Mouse (Mus musculus): ENCODE measurements around the gene Notch1. TPM values are rescaled to one million over a fixed set of nuclear protein-coding genes. Genes with fewer than 3 reads are reported as not detected.
A peak's percentile ranks its signal among the peaks of the same experiment; 100 is the strongest.

The Notch1 gene
- total RNA-seq, 2 experiments from 2014 or later: 6.1 to 10.0 TPM

- DNase-seq (ENCODE audit: low spot score): no peak
Observed at GRCm38 (mm10) chr2:26481724-26482495, 34.6 kb downstream of the Notch1 start.

DNA sequence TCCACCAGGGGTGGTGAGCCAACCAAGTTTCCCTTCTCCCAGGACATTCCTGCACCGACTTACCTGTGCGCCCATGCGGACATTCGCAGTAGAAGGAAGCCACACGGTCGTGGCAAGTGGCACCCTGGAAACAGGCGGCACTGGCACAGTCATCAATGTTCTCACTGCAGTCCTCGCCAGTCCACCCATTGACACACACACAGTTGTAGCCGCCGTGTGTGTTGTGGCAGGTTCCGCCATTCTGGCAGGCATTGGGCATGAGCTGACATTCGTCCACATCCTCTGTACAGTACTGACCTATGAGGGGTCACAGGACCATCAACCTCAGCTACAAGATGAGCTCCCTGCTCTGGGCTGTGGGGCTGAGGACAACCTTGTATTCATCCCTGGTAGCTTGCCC, 35.6 kb downstream of the Notch1 start:
- no peak for DNase-seq (ENCODE audit: low spot score)

- no peak for DNase-seq (ENCODE audit: low spot score)
Observed at GRCm38 (mm10) chr2:26478685-26479205, 37.7 kb downstream of the Notch1 start.

- DNase-seq (ENCODE audit: low spot score): no peak
Observed at GRCm38 (mm10) chr2:26477911-26478310, 38.6 kb downstream of the Notch1 start.

DNA sequence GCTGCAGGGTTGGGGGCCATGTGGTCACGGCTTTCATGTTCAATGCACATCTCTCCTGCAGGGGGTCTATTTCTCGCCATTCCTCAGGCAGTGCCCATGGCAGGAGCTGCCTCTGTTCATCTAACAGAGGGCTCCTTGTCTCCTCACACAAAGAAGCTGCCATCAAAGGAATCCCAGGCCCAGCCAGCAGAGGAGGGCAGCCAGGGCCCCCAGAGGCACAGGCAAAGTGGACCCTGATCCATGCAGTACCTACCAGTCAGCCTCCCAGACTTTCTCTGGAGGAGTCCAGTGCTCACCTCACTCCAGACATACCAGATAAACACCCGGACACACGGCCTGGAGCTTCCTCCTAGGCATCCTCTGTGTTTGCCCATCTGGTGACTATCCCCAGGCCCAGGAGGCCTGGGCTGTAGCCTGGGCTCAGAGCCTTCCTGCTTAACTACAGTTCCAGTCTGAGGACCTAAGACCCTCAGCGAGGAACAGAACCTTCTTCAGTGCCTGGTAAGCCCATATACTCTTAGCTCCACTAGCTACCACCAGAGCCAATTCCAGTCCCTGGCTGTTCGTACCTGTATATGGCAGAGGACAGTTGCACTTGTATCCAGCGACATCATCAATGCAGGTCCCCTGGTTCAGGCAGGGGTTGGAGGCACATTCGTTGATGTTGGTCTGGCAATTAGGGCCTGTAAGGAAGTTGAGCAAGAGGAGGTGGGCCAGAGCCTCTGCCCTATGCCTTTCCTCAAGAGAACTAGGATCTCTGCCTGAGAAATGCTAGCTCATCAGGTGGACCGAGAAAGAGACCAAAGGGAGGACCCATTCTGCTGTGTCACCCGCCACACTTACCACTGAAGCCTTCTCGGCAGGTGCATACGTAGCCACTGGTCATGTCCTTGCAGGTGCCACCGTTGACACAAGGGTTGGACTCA, 40.7 kb downstream of the Notch1 start:
- DNase-seq (ENCODE audit: low spot score): no peak

DNA sequence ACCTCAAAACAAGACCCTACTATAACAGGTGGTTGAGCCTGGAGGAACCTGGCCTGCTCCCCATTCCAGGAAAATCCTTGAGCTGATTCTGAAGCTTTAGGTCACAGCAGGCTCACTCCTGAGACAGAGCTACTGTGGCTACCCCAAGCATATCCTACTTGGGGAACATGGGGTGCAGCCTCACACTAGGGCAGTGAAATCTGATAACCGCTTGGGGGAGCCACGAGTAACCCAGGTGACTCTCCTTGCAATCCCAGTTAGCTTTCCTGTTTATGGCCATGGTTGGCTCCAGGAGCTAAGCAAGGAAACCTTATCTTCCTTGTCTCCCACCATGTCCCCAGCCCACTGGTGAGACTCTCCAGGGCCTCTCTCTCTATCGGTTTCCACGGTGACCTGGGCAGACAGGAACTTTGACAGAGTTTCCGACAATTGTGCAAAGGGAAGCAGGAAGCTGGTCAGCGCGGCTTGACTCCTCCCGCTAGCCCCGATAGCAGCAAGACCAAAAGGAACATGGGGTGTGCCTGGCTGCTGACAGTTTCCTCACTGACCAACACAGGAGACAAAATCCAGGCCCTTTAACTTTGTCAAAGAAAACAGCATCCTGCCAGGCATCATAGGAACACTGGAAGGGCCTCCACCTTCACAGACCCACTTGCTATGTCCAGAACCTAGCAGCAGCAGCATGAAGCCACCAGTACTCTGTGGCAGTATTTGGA, 41.5 kb downstream of the Notch1 start:
- peak; percentile 50 for DNase-seq (ENCODE audit: low spot score)

- no peak for DNase-seq (ENCODE audit: low spot score)
Observed at GRCm38 (mm10) chr2:26472312-26473090, 44.0 kb downstream of the Notch1 start.

DNA sequence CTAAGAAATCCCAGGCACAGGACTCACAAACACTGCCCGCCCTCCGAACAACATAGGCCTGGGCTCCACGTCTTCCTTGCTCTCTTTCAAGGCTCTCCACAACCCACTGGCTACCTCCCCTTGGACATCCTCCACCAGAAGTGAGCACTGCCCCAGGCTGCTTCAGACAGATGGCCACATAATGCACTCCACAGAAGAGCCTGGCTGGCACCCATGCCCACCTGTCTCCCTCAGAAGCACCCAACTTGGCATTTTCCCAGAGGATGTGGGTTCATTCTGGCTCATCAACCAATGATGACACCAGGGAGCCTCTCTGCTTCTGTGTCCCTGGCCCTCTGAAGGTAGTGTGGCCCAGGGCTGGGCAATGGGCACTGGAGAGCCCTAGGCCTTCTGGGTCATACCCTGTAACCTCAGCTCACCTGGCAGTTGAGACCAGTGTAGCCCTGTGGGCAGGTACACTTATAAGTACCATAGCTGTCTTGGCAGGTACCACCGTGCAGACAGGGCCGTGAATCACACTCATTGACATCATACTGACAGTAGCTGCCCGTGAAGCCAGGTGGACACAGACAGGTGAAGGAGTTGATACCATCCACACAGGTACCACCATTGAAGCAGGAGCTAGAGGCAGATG, 44.7 kb downstream of the Notch1 start:
- no peak for DNase-seq (ENCODE audit: low spot score)

- DNase-seq (ENCODE audit: low spot score): no peak
Observed at GRCm38 (mm10) chr2:26470967-26471366, 45.5 kb downstream of the Notch1 start.

- no peak for DNase-seq (ENCODE audit: low spot score)
Observed at GRCm38 (mm10) chr2:26468376-26468775, 48.1 kb downstream of the Notch1 start.

DNA sequence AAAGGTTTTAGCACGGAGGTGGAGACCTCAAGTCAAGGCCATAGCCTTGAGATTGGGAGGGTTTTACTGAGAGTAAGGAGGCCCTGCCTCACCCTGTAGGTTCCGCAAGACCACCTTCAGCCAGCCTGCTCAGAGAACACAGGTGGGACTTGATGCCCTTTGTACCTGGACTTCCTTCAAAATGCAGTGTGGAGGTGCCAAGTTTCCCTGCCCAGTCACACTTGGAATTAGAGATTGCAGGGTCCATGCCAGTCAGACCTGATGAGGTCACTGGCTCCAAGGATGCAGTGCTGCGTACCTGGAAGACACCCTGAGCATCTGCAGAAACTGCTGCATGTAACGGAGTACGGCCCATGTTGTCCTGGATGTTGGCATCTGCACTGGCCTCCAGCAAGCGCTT, 53.1 kb downstream of the Notch1 start:
- no peak for DNase-seq (ENCODE audit: low spot score)

- DNase-seq (ENCODE audit: low spot score): no peak
Observed at GRCm38 (mm10) chr2:26462980-26463379, 53.5 kb downstream of the Notch1 start.

GRCm38 (mm10) chr2:26461667-26462066, 54.8 kb downstream of the Notch1 start:
- DNase-seq (ENCODE audit: low spot score): no peak

DNA sequence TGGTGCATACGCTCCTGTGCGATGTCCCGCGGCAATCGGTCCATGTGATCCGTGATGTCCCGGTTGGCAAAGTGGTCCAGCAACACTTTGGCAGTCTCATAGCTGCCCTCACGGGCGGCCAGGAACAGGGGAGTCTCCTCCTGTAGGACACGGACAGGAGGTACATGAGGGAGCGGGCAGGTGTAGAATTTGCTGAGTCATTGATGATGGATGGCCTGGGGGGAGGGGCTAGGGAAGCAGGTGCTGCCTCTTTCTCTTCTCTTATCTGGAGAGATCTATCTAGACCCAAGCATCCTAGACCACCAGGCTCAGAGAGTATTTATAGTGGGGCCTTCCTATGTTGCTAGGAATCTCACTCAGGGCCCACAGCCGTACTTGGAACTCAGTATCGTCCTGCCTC, 55.6 kb downstream of the Notch1 start:
- DNase-seq (ENCODE audit: low spot score): no peak

DNA sequence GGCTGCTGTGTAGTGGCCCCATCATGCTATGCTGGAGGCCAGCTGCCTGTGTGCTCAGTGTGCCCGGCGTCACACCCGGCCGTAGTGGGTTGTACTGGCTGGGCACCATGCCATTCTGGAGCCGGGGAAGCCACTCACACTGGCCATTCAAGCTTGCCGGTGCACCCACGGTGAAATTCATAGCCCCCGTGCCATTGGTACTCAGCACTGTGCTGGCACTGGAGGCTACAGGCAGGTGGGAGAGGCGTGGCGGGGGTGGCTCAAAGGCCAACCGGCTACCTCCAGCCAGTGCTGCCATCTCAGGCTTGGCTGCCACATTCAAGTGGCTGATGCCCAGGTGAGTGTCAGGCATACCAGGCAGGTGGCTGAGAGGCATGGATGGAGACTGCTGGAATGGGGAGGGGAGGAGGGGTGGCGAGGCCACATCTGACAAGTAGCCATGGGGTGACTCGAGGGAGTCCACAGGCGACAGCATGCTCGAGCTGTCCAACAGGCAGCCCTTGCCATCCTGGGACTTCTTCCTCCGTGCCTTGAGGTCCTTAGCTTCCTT, 56.3 kb downstream of the Notch1 start:
- no peak for DNase-seq (ENCODE audit: low spot score)

DNA sequence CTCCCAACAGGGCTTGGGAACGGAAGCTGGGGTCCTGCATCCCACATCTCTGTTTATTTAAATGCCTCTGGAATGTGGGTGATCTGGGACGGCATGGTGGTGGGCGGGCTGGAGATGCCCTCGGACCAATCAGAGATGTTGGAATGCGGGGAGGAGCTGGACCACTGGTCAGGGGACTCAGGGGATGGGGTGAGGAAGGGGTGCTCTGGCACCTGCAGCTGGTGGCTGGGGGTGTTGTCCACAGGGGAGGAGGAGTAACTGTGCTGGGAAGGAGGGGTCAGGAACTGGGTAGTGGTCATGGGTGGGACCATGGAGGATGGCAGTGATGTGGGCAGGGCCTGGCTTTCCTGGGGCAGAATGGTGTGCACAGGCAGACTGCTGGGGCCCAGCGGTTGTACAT, 57.0 kb downstream of the Notch1 start:
- no peak for DNase-seq (ENCODE audit: low spot score)

DNA sequence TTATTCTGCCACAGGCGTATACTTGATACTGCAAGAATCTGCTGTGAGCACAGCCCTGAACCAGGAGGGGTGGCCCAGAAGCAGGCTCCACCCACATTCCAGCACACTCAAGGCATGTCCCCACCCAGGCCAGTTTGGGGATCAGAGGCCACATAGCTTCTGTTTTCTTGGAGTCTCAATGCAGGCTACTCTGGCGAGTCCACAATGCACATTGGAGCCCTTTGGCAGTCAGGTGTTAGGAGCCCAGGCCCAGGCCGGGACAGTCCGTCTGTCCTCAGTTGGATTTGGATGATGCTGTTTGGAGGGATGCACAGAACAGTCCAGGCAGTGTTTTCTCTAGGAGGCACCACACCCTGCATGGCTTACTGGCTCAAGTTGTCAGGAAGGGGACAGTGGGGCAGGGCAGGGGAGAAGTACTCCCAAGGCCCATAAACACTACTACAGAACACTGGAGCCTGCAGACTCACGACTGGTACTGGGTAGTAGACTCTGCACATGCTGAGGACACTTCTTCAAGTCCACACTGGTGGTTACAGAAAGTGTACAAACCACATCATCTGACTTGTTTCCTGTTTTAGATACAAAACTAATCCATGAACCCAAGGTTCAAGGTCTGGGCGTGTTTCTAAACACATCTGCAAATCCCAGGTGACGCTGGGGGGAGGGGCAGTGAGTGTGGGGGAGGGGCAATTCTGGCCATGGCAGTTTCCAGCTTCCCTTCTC, 57.9 kb downstream of the Notch1 start:
- peak; percentile 57 for DNase-seq (ENCODE audit: low spot score)

GRCm38 (mm10) chr2:26449121-26450060, 67.1 kb downstream of the Notch1 start:
- DNase-seq (ENCODE audit: low spot score): peak; percentile 71

Data from gastrocnemius, adult 18-20 months (tissue).